Mouse (Mus musculus) MEL (cell line): ENCODE results near the gene Cacng3.

Experiments used
- EP300 ChIP-seq, 2 experiments: IDR thresholded peaks; 2 replicates each; pipeline ENCODE4 v1.6.1; 2011; ENCODE audit warnings: improper control_type of control experiment in 2 of 2, low read length in 2 of 2, low read depth in 1 of 2, mild to moderate bottlenecking in 1 of 2
- HCFC1 ChIP-seq: IDR thresholded peaks from 2 replicates; pipeline ENCODE4 v1.6.1; 2012; ENCODE audit warnings: low read depth, mild to moderate bottlenecking, inconsistent platforms, low read length, improper control_type of control experiment, moderate library complexity
- KAT2A ChIP-seq: conservative IDR thresholded peaks from 2 replicates; pipeline ENCODE4 v1.6.1; 2012; ENCODE audit warnings: low read depth, low read length, improper control_type of control experiment, inconsistent platforms
- MAFK ChIP-seq: IDR thresholded peaks from 2 replicates; pipeline ENCODE4 v1.6.1; 2011; ENCODE audit warnings: low read depth, mild to moderate bottlenecking, low read length, improper control_type of control experiment, borderline replicate concordance
- MAX ChIP-seq: IDR thresholded peaks from 2 replicates; pipeline ENCODE4 v1.6.1; 2011; ENCODE audit warnings: low read length, improper control_type of control experiment
- MXI1 ChIP-seq: IDR thresholded peaks from 2 replicates; pipeline ENCODE4 v1.6.1; 2011; ENCODE audit warnings: mild to moderate bottlenecking, low read depth, low read length, improper control_type of control experiment

- TF ChIP-seq EP300 (IDR thresholded peaks at IDR 0.05; ENCODE audit: low read depth in 1 of 2, low read length in 2 of 2) (no peak), MAFK (no peak), KAT2A (no peak), HCFC1 (no peak), MAX (no peak), MXI1 (no peak)
Observed at GRCm38 (mm10) chr7:122817565-122817964, 147.3 kb downstream of the Cacng3 start.
